Mouse (Mus musculus) small intestine, adult 2 months (tissue): Measurements from ENCODE around the gene Ccdc12.

Experiments used
- CTCF ChIP-seq: fragments of 200-500 bp; IDR thresholded peaks from 2 replicates; pipeline ENCODE4 v1.5.1; 2012; ENCODE audit warnings: low read depth, mild to moderate bottlenecking, control low read depth, inconsistent platforms, low read length, moderate library complexity, mixed read lengths; ENCODE audit not compliant: insufficient replicate concordance, insufficient read length; ENCODE audit errors: extremely low read depth
- POLR2A ChIP-seq: fragments of 200-500 bp; IDR thresholded peaks from 2 replicates; pipeline ENCODE4 v1.6.1; 2012; ENCODE audit warnings: low read depth, mild to moderate bottlenecking, control low read depth, inconsistent platforms, low read length, moderate library complexity

- TF ChIP-seq POLR2A: no peak
- TF ChIP-seq CTCF: no peak
Observed at GRCm38 (mm10) chr9:110689261-110689779, 33.0 kb downstream of the Ccdc12 start.
